Mouse (Mus musculus) limb, embryonic 14.5 days (tissue): ENCODE results near the gene Scap. TPM values are rescaled to one million over a fixed set of nuclear protein-coding genes. Genes with fewer than 3 reads are reported as not detected.
"Not testable (repeated sequence)": the region's sequence is repeated elsewhere in the genome, so short reads cannot be mapped to it uniquely, and the experiment has no call there.

Source experiments
- ATAC-seq: fragments of 200-750 bp; cut with Nextera tagmentation; 2 replicates; pipeline ENCODE4 v1.8.0; 2017; ENCODE audit warnings: low read depth, moderate number of reproducible peaks, moderate TSS enrichment; ENCODE audit not compliant: low FRiP score
- DNase-seq: peaks from one replicate; pipeline ENCODE4 v3.0.0-alpha.2; 2015; ENCODE audit warnings: low spot score
- H3K27ac ChIP-seq: fragments of 300-500 bp; sonication (generic); replicated peaks from 2 replicates; pipeline ENCODE4 v1.5.1; 2014; ENCODE audit warnings: low read depth, mild to moderate bottlenecking, low read length, moderate library complexity, mixed read lengths
- H3K27me3 ChIP-seq: fragments of 300-500 bp; sonication (generic); 2 replicates; pipeline ENCODE4 v1.6.1; 2014; ENCODE audit warnings: low read length, mixed read lengths; ENCODE audit not compliant: control insufficient read depth, insufficient read depth
- H3K36me3 ChIP-seq: fragments of 300-500 bp; sonication (generic); 2 replicates; pipeline ENCODE4 v1.6.1; 2014; ENCODE audit warnings: mild to moderate bottlenecking, low read length, moderate library complexity, mixed read lengths; ENCODE audit not compliant: control insufficient read depth, insufficient read depth
- H3K4me1 ChIP-seq: fragments of 300-500 bp; sonication (generic); 2 replicates; pipeline ENCODE4 v1.6.1; 2014; ENCODE audit warnings: antibody characterized with exemption, low read length, mixed read lengths; ENCODE audit not compliant: control insufficient read depth, insufficient read depth
- H3K4me2 ChIP-seq: fragments of 300-500 bp; sonication (generic); replicated peaks from 2 replicates; pipeline ENCODE4 v1.6.1; 2014; ENCODE audit warnings: low read depth, mild to moderate bottlenecking, low read length, moderate library complexity; ENCODE audit not compliant: severe bottlenecking
- H3K4me3 ChIP-seq: fragments of 300-500 bp; sonication (generic); replicated peaks from 2 replicates; pipeline ENCODE4 v1.5.1; 2014; ENCODE audit warnings: low read length
- H3K9ac ChIP-seq: fragments of 300-500 bp; sonication (generic); 2 replicates; pipeline ENCODE4 v1.6.1; 2014; ENCODE audit warnings: mild to moderate bottlenecking, low read depth, low read length, moderate library complexity; ENCODE audit not compliant: severe bottlenecking
- H3K9me3 ChIP-seq: fragments of 300-500 bp; sonication (generic); 2 replicates; pipeline ENCODE4 v1.6.1; 2016; ENCODE audit warnings: low read length; ENCODE audit not compliant: control insufficient read depth
- POLR2A ChIP-seq: fragments of 200-500 bp; IDR thresholded peaks from 2 replicates; pipeline ENCODE4 v1.8.0; 2012; ENCODE audit warnings: inconsistent platforms, mild to moderate bottlenecking, moderate library complexity, borderline replicate concordance; ENCODE audit not compliant: insufficient read depth, insufficient read length; ENCODE audit errors: extremely low read depth
- WGBS: fragments of 180-500 bp; shearing (Covaris S2); extraction: QIAGEN DNeasy Blood & Tissue Kit; methylation state at CpG from one replicate; pipeline ENCODE4 v1.1.7; 2014; 5-methylcytosine and 5-hydroxymethylcytosine counted together
- polyA plus RNA-seq, 2 experiments: library from polyadenylated mRNA; depleted of rRNA in 1 of 2; stranded (reverse) in 1 of 2; unstranded in 1 of 2; fragments of >200 nt; fragmentation: Nextera tagmentation in 1 of 2; extraction: Ambion mirVana in 1 of 2; gene quantifications; 2 replicates each; pipeline versions ENCODE4 v1.2.1 to v1.2.3; 2012 to 2014

Scap gene
- polyA plus RNA-seq, 2 experiments: 28.4 to 30.3 TPM

DNA sequence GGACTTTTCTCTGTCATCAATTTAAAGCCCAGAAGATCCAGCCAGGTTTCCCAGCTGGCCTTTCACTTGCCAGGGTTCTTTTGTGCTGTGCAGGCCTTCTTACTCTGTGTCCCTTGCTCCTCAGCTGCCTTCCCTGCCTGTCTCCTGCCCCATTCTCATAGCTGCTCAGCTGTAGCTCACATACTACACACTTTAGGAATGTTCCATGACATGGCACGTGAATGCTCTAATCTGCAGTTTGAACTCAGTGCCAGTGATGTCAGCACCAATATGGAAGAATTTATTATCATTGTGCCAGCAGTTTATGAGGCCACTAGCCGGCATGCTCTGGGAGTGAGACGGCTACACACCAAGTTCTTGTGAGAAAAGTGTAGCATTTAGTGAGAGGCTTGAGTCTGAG lies 36.8 kb downstream of the Scap start:
- 74% methylated on average over 3 of the region's 3 CpGs for WGBS
- DNase-seq: no peak
- no peaks in the 10 kb centered on the region for H3K9me3 ChIP-seq
- peaks cover 33% of the 10 kb centered on the region for H3K36me3 ChIP-seq
- no peak overlapping the region for H3K4me3 ChIP-seq
- no peak overlapping the region for H3K4me2 ChIP-seq
- no peak overlapping the region for H3K27ac ChIP-seq
- no peak for ATAC-seq
- no peaks in the 10 kb centered on the region for H3K4me1 ChIP-seq
- H3K27me3 ChIP-seq: no peaks in the 10 kb centered on the region
- H3K9ac ChIP-seq: no peak overlapping the region
- TF ChIP-seq POLR2A: no peak

DNA sequence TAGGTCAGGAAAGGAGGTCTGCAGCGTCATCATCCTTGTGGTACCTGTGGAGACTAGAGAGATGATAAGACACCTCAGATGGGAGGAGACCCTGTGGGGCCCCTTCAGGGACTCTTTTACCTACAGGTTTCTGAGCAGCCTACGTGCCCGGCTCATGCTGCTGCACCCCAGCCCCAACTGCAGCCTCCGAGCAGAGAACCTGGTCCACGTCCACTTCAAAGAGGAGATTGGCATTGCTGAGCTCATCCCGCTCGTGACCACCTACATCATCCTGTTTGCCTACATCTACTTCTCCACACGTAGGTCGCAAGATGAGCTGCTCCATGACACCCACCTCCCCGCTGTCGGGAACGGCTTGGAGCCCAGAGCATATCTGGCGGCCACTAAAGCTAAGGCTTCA lies 40.8 kb downstream of the Scap start:
- 93% methylated on average over 13 of the region's 13 CpGs for WGBS
- no peak for ATAC-seq

DNA sequence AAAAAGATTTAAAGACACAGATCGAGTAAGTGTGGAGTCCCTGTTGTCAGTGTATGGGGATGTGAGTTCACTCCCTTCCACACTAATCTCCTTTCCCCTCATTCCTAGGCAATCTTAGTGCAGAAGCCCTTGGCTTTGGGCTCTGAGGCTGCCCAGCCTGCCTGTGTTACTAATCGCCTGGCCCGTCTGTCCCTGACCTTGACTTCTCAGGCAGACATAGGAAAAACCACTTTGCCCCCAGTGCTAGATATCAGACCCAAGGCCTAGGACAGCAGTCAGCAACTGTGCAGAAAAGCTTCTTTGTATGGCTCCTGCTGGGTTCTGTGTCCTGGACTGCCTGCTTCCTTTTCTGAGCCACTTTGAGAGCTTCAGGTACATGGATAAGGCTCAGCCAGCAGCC lies 42.6 kb downstream of the Scap start:
- Histone ChIP-seq H3K4me1 (no peaks in the 10 kb centered on the region), H3K4me3 (no peak overlapping the region), H3K27ac (no peak overlapping the region), H3K27me3 (no peaks in the 10 kb centered on the region), H3K4me2 (no peak overlapping the region), H3K36me3 (peaks cover 68% of the 10 kb centered on the region), H3K9me3 (no peaks in the 10 kb centered on the region), H3K9ac (no peak overlapping the region)
- ATAC-seq: no peak
- 89% methylated on average over 3 of the region's 3 CpGs for whole genome bisulfite sequencing
- no peak for DNase-seq
- no peak for TF ChIP-seq POLR2A

More for the DNA sequence above, 40.8 kb downstream of the Scap start:
- Histone ChIP-seq H3K4me3 (no peak overlapping the region), H3K4me2 (no peak overlapping the region), H3K9ac (no peak overlapping the region), H3K27ac (no peak overlapping the region), H3K9me3 (no peaks in the 10 kb centered on the region), H3K4me1 (no peaks in the 10 kb centered on the region), H3K36me3 (peaks cover 55% of the 10 kb centered on the region), H3K27me3 (no peaks in the 10 kb centered on the region)
- DNase-seq: no peak
- TF ChIP-seq POLR2A: no peak

DNA sequence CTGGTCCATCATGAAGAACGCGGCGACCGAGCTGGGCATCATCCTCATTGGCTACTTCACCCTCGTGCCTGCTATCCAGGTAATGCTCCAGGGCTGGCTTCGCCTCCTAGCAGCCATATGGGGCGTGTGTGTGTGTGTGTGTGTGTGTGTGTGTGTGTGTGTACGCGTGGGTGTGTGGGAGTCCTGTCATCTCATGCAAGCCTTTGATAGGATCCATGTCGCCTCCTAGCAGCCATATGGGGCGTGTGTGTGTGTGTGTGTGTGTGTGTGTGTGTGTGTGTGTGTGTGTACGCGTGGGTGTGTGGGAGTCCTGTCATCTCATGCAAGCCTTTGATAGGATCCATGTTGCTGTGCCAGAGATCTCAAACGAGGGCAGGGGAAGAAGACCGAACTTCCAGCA lies 44.6 kb downstream of the Scap start:
- 89% methylated on average over 14 of the region's 15 CpGs for WGBS
- H3K36me3 ChIP-seq: peaks cover 75% of the 10 kb centered on the region
- not testable (repeated sequence) for H3K27ac ChIP-seq

DNA sequence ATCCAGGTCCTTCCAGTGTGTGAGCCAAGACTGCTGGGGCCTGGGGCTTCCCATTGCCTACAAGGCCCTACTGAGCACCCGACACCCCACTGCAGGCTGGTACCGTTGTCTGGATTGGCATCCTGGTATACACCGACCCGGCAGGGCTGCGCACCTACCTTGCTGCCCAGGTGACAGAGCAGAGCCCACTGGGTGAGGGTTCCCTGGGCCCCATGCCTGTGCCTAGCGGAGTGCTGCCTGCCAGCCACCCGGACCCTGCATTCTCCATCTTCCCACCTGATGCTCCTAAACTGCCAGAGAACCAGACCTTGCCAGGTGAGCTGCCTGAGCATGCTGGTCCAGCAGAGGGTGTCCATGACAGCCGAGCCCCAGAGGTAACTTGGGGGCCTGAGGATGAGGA lies 46.3 kb downstream of the Scap start:
- ATAC-seq (no peak), DNase-seq (no peak)
- no peak for TF ChIP-seq POLR2A
- H3K27ac ChIP-seq: no peak overlapping the region
- no peaks in the 10 kb centered on the region for H3K27me3 ChIP-seq
- H3K9ac ChIP-seq: no peak overlapping the region
- no peak overlapping the region for H3K4me2 ChIP-seq
- WGBS: 100% methylated on average over 8 of the region's 8 CpGs
- H3K9me3 ChIP-seq: no peaks in the 10 kb centered on the region
- H3K36me3 ChIP-seq: peaks cover 75% of the 10 kb centered on the region
- no peaks in the 10 kb centered on the region for H3K4me1 ChIP-seq
- no peak overlapping the region for H3K4me3 ChIP-seq

More for the DNA sequence above, 44.6 kb downstream of the Scap start:
- not testable (repeated sequence) for H3K4me2 ChIP-seq, H3K9ac ChIP-seq, H3K27me3 ChIP-seq, ATAC-seq, DNase-seq, H3K4me3 ChIP-seq, H3K4me1 ChIP-seq, H3K9me3 ChIP-seq

DNA sequence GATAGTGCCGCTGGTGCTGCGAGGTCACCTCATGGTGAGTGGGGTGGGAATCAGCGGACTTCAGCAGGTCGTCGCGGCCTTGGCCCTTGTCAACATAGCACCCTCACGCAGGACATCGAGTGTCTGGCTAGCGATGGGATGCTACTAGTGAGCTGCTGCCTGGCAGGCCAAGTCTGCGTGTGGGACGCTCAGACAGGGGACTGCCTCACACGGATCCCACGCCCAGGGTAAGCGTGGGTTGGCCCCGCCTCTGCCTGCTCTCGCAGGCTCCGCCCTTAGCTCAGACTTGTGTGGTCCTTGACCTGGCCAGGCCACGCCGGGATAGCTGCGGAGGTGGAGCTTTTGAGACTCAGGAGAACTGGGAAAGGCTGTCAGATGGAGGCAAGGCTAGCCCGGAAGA lies 47.6 kb downstream of the Scap start:
- Histone ChIP-seq H3K4me1 (no peaks in the 10 kb centered on the region), H3K4me3 (no peak overlapping the region), H3K36me3 (peaks cover 86% of the 10 kb centered on the region), H3K9me3 (no peaks in the 10 kb centered on the region), H3K27me3 (no peaks in the 10 kb centered on the region), H3K4me2 (no peak overlapping the region), H3K9ac (no peak overlapping the region), H3K27ac (no peak overlapping the region)
- no peak for TF ChIP-seq POLR2A
- 40% methylated on average over 20 of the region's 21 CpGs for WGBS
- ATAC-seq (0 out of 2 replicates have a peak, but pooled peaks have one; percentile 14), DNase-seq (no peak)
